Mouse (Mus musculus): ENCODE results near the gene Ppp1r21.

Ppp1r21 gene

DNA sequence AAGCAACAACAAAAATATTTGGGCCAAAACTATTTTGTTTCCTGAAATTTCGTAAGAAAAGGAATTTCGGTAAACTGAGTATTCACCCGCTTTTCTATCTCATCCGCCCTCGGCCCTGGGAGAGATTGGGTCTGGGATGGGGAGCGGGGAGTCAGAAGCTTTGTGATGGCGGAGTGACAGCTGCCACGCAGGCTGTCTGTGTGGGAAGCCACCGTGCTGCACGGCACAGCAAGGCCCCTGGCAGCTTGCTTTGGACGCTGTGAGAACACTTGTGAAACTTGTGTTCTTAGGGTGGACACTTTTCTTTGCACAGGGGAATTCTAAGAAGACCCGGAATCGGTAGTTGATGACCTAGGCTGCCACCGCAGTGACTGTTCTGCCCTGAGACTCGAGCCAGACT is 57.5 kb downstream of the Ppp1r21 start:
- POLR2A ChIA-PET: interaction anchor here in 2 of 4 experiments (0.7 to 1.0 kb wide), 2 partner anchors 9 to 45 kb away, joined by 3 to 4 read pairs; no protein-coding TSS in a partner anchor

DNA sequence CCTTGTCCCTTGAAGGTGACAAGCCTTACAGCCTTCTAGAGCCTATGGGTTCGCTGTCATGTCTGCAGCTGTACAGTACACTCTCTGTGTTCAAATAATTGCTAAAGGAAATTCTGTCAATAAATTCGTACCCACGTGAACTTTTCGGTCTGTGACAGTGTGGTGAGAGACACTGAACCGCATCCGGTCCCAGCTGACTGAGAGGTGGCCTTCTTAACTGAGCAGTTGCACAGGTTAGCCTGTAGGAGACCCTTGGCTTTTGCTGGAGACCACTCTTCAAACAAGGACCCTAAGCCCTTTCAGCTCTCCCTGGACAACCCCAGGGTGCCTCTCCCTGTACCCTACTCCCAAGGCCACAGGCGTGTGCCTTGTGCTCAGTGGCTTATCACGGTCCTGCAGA is 58.3 kb downstream of the Ppp1r21 start:
- ChIA-PET POLR2A (no interaction called here), CTCF (interaction anchor here in 1 of 4 experiments (0.5 kb wide), 1 partner anchor 52 kb away, joined by 6 read pairs; no protein-coding TSS in a partner anchor)

More for the DNA sequence above, 57.5 kb downstream of the Ppp1r21 start:
- CTCF ChIA-PET: interaction anchor here in 1 of 4 experiments (1.5 kb wide), 1 partner anchor 54 kb away, joined by 6 read pairs; no protein-coding TSS in a partner anchor

DNA sequence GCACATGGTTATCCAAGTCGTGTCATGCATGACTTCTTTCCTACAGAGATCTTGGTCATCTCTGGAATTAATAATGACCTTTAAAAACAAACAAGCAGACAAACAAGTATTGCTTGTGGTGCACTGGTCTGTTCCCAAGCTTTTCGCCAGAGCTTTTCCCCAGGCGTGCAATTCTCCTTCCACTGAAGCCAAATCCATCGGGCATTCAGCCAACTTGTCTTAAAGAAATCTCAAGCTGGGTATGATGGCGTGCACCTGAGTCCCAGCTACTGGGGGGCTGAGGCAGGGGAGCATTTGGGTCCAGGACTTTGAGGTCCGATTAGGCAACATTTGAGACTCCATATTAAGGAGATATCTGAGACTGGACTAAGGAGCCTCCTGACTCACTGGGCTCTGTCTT is 60.3 kb downstream of the Ppp1r21 start:
- POLR2A ChIA-PET: no interaction called here
- CTCF ChIA-PET: interaction anchor here in 1 of 4 experiments (0.7 kb wide), 1 partner anchor 158 kb away, joined by 4 read pairs; no protein-coding TSS in a partner anchor

DNA sequence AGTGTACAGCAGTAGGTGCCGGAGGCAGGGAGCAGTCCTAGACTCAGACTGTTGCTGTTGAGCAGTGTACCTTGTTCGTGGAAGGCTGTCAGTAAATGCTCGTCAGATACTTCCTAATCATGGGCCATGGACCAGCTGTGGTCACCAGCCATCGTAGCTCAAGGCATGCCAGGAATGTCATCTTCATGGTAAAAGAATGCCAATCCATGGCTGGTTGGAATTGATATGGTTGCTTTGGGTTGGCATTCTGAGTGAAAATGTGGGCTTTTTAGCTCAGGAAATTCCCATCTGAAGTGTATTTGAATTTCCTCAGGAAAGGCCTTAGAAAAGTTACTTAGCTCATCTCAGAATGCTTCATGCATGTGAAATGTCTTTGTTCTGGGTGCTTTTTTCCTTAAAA is 65.2 kb downstream of the Ppp1r21 start:
- ChIA-PET CTCF (interaction anchor here in 3 of 4 experiments (0.6 to 1.1 kb wide), 3 partner anchors 30 to 56 kb away, joined by 3 to 4 read pairs (median 4); no protein-coding TSS in a partner anchor), POLR2A (interaction anchor here in 1 of 4 experiments (0.6 to 3.6 kb wide), 3 partner anchors 9 to 65 kb away, joined by 4 to 12 read pairs (median 5); partner anchors contain the start of gene Ppp1r21)

DNA sequence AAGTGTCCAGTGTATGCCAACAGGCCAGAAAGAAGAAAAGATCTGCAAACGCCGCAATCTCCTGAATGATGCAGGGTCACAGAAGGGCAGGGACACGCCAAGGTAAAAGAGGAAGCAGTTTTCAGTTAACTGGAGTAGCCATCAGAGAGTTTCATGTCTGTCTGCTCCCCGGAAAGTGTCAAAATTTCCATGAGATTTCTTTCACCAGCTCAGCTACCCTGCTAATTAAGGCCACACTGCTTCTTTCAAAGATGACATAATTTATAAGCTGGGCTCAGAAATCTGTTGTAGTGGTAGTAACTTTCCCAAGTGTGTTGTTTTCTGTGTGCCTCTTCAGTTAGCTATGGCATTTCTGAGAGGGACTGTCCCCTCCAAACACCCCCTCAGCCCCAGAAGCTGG is 66.2 kb downstream of the Ppp1r21 start:
- ChIA-PET CTCF (interaction anchor here in 3 of 4 experiments (0.6 to 1.6 kb wide), 9 partner anchors 9 to 45 kb away, joined by 3 to 5 read pairs (median 4); no protein-coding TSS in a partner anchor), POLR2A (interaction anchor here (0.6 to 3.6 kb wide), 10 partner anchors 9 to 613 kb away, joined by 3 to 12 read pairs (median 3); partner anchors contain the start of gene Ppp1r21 (in 1 of the 4))

DNA sequence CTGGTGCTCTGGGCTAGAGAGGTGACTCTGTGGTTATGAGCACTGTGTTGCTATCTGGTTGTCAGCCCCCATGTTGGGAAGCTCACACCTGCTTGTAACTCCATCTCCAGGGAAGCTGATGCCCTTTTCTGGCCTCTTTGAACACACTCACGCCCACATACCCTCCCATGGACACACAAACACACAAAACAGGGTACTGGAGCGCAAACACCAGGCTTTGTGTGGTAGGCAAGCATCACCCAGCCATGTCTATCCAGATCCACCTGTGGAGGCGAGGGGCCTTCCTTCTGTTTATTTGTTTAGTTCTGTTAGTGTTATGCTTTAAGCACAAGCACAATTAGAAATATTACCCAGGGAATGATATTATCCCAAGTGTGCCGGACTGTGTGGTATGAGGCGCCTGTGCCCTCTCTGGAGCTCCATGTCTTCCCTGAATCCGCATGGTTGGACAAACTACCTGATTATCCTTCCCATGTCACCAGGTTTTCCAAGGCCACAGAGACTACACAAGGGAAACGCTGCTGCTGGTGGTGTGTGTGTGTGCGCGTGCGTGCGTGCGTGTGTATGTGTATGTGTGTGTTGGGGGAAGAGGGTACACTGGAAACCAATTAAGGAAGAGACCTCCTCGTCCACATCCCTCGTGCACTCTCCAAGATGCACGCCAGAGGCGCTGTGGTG is 66.8 kb downstream of the Ppp1r21 start:
- POLR2A ChIA-PET: interaction anchor here (0.6 to 3.6 kb wide), 9 partner anchors 9 to 90 kb away, joined by 3 to 12 read pairs (median 3); partner anchors contain the start of gene Ppp1r21 (in 1 of the 4)
- CTCF ChIA-PET: interaction anchor here in 3 of 4 experiments (0.6 to 1.6 kb wide), 10 partner anchors 10 to 47 kb away, joined by 3 to 5 read pairs (median 4); no protein-coding TSS in a partner anchor

DNA sequence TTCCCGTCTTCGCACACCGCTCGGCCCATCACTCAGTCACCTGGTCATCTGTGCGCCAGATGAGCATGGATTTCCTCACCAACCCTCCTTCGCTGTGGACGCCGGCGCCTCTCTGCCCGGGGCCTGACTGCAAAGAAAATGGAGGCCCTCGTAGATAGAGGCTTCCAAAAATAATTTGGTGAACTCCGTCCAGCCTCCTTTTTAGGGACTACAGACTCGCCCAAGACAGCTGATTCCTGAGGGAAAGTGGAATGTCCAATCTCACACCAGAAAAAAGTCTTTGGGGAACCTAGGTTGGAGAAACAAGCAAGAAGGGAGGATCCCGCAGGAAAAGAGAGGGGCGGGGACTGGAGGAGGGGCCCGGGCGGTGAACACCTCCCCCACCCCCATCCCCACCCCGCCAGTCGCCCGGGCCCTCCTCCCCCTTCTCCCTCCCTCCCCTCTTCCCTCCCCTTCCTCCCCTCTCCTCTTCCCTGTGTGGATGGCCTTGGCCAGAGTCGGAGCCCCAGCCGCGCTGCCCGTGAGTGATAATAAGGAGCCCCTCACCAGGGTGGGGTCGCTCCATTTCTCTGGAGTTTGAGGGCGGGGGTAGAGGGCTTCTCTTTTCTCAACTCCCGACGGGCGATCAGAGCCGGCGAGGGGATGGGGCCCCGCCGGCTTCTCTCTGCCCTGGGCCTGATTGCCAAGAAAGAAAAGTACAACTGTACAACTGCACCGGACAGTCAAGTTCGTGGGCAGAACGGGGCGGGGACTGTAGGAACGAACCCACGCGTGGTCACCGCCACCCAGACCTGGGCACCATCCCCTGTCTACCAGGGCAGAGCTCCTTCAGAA is 67.5 kb downstream of the Ppp1r21 start, which contains the start of gene Ston1:
Ston1 (plus strand) TSS at position 463 of the 834 bp plus-strand sequence.
- CTCF ChIA-PET: interaction anchor here in 3 of 4 experiments (0.6 to 1.6 kb wide), 9 partner anchors 11 to 423 kb away, joined by 3 to 17 read pairs (median 4); no protein-coding TSS in a partner anchor
- POLR2A ChIA-PET: interaction anchor here (0.6 to 3.6 kb wide), 11 partner anchors 8 to 531 kb away, joined by 3 to 12 read pairs (median 3); partner anchors contain the start of gene Ppp1r21 (in 1 of the 4)

DNA sequence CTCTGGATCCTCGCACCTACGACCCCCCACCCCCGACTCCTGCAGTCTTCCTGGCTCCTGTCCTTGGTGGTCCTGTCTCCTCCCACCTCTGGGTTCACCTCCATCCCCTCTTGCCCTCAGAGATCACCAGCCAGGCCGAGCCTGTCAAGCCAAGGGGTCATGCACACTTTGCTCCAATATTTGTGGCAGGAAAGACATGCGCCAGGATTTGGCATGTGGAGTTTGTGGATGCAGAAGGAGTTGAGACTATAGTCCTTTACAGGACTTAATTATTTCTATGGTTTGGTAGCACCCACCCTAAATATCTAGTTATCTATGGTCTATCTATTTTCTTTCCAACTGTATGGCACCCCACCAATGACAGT is 68.1 kb downstream of the Ppp1r21 start:
- CTCF ChIA-PET: interaction anchor here in 1 of 4 experiments (0.6 kb wide), 1 partner anchor 424 kb away, joined by 17 read pairs; no protein-coding TSS in a partner anchor
- POLR2A ChIA-PET: interaction anchor here in 3 of 4 experiments (0.6 to 3.6 kb wide), 7 partner anchors 10 to 531 kb away, joined by 3 to 12 read pairs (median 3); partner anchors contain the start of gene Ppp1r21 (in 1 of the 3)

DNA sequence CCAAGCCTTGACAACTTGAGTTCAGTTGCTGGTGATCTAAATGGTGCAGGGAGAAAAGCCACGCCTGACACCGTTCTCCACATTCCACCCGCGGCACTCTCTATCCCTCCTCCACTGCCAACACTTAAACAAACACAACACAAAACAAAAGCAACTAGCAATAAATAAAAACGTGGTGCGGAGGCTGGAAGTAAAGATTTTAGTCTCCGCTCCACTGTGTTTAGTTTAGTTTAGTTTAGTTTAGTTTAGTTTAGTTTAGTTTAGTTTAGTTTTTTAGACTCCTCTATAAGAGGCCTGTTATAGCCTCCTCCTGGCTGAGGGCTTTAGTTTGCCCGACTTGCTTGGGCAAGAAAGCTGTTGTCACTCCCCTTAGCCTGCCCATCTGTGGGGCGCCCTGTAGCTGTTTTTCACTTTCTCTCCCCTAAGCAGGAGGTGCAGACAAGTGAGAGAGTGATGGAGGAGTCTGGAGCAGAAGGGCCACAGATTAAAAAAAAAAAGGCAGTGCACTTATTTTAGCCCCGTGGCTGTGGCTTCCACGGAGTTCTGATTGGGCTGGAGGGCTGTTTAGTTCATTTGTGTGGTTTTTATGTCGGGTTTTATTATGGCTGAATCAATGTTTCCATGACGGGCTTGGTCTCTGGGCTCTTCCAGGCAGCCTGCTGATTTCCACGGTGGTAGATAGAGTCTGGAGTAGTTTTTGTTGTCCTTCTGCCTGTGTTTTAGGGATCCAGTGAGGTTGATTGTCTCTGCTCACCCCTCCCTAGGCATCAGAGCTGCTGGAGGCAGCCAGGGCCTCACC is 68.9 kb downstream of the Ppp1r21 start:
- ChIA-PET CTCF (interaction anchor here in 1 of 4 experiments (0.6 kb wide), 1 partner anchor 425 kb away, joined by 17 read pairs; no protein-coding TSS in a partner anchor), POLR2A (interaction anchor here in 3 of 4 experiments (0.6 to 1.8 kb wide), 8 partner anchors 10 to 532 kb away, joined by 3 to 9 read pairs (median 4); no protein-coding TSS in a partner anchor)

DNA sequence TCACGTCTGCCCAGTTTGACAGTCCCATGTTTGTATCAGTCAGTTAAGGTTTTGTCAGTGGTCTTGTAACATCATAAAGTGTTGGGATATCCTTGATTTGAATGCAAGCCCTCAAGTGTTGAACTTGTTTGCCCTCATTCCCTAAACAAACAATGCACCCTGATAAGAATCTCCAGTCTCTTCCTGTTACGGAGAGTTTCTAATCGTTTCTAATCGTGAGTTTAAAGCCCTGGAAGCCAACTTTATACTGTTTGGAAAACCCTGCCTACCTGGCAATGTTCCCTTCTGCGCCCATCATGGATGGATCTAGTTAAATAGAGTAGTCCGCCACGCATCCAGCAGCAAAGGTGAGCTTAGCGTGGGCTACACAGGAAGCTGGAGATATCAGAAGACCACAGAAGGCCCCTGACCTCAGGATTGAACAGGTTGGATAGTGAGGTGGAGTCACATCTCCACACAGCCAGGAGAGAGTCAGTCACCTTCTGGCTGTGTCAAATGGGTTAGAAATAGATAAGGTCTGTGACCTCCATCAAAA is 70.6 kb downstream of the Ppp1r21 start:
- ChIA-PET CTCF (interaction anchor here in 1 of 4 experiments (0.6 kb wide), 1 partner anchor 16 kb away, joined by 3 read pairs; no protein-coding TSS in a partner anchor), POLR2A (interaction anchor here in 1 of 4 experiments (1.7 kb wide), 1 partner anchor 13 kb away, joined by 9 read pairs; no protein-coding TSS in a partner anchor)

DNA sequence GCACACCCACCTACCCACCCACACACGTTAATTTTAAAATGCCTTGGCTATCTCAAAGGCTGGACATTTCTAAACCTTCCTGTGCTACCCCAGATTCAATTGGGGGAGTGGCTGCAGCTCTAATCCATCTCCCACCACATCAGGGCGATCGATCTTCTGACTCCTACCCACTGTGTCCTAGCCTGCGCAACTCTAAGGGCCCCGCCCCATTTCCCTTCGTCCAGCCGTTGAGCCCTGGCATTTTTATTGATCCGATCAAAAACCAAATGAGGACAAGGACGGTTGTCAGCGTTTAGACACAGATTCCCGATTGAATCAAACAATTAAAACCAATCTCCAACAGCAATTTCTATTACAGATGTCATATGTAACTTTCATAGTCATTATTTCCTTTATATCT is 74.0 kb downstream of the Ppp1r21 start:
- CTCF ChIA-PET: interaction anchor here in 1 of 4 experiments (0.7 kb wide), 1 partner anchor 86 kb away, joined by 4 read pairs; no protein-coding TSS in a partner anchor
- POLR2A ChIA-PET: interaction anchor here in 1 of 4 experiments (1.1 kb wide), 1 partner anchor 32 kb away, joined by 3 read pairs; no protein-coding TSS in a partner anchor

DNA sequence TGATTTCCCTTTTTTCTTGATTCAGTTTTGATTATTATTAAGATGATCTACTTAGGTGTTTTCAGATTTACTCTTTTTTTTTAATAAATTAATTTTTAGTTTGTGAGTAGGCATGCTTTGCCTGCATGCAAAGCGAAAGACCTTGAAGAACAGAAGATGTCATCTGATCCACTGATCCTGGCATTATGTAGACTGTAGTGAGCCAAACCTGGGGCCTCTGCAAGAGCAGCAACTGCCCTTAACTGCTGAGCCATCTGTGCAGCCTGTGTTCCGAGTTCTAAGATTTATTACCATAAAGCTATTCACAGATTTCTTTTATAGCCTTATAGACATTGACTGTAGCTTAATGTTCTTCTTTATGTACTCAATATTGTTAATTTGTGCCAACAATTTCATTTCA is 76.1 kb downstream of the Ppp1r21 start:
- CTCF ChIA-PET: no interaction called here
- POLR2A ChIA-PET: interaction anchor here in 1 of 4 experiments (1.9 kb wide), 1 partner anchor 9 kb away, joined by 6 read pairs; no protein-coding TSS in a partner anchor

DNA sequence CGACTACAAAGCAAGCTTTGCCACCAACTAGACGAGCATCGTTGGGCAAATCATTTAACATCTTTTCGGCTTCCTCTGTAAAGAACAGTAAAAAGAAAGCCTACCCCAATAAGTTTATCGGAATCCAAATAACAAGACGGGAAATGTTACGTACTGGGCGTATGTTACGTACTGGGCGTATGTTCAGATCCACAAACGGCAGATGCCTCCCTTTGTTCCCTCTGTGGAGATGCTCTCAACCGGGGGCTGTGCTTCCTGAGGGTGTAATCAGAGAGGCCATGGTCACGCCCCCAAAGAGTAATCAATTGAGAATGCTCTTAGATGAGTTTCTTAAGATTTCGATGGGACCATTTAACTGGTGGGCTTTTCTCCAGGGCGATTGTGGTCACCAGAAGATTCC is 79.4 kb downstream of the Ppp1r21 start:
- ChIA-PET POLR2A (interaction anchor here in 2 of 4 experiments (0.6 to 3.0 kb wide), 8 partner anchors 11 to 1164 kb away, joined by 3 to 17 read pairs (median 4); partner anchors contain the start of gene Ston1 (in 1 of the 2)), CTCF (interaction anchor here in 1 of 4 experiments (1.0 kb wide), 1 partner anchor 17 kb away, joined by 3 read pairs; no protein-coding TSS in a partner anchor)

DNA sequence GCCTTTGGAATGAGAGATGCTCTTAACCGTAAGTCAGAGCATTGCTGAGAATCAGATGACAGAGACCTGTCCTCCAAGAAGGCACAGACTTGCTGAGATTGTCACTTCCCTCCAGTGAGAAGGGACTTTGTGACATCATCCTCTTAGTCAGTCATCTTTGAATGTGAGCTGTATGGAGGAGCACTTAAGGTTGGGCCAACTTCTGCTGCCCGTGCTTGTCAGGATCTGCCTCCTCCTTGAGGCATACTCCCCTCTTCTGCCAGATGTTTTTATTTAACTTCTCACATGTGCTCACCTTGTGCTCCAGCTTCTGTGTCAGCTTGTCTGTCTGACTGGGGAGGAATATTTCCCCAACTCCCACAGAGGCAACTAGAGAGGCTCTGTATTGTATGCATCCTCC is 81.1 kb downstream of the Ppp1r21 start:
- CTCF ChIA-PET: no interaction called here
- POLR2A ChIA-PET: interaction anchor here in 1 of 4 experiments (2.8 kb wide), 1 partner anchor 16 kb away, joined by 8 read pairs; no protein-coding TSS in a partner anchor

DNA sequence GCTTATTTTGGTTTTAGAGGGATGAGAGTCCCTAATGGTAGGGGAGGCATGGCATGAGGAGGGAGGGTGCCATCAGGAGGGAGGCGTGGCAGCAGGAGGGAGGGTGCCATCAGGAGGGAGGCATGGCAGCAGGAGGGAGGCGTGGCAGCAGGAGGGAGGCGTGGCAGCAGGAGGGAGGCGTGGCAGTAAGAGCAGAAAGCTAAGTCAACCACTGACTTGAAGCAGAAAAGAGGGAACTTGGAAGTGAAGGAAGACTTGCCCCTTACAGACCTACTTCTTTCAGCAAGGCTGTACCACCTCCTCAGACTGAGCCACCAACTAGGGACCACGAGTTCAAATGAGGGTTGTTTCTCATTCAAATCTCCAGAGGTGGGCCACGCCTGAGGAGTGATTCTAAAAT is 83.3 kb downstream of the Ppp1r21 start:
- POLR2A ChIA-PET: interaction anchor here in 3 of 4 experiments (0.6 to 4.1 kb wide), 15 partner anchors 9 to 566 kb away, joined by 3 to 30 read pairs (median 4); partner anchors contain the start of gene Ppp1r21 (in 1 of the 3)
- CTCF ChIA-PET: interaction anchor here in 1 of 4 experiments (1.2 kb wide), 1 partner anchor 23 kb away, joined by 3 read pairs; no protein-coding TSS in a partner anchor

DNA sequence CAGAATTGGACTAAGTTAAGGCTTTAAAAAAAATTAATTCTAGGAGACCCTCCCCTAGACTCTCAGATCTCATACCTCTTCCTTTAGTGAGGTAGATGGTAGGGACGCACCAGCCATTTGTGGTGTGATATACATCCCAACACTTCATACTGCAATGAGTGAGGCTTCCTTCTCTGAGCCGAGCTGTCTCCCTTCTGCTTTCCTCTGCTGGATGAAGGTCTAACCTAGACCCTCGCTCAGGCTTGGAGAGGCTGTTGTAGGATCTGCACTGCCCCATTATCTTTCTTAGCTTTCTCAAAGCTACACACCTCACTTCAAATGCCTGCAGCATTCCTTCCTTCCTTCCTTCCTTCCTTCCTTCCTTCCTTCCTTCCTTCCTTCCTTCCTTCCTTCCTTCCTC is 83.8 kb downstream of the Ppp1r21 start:
- POLR2A ChIA-PET: interaction anchor here (0.6 to 4.1 kb wide), 20 partner anchors 9 to 621 kb away, joined by 3 to 30 read pairs (median 5); no protein-coding TSS in a partner anchor
- CTCF ChIA-PET: interaction anchor here in 1 of 4 experiments (0.6 to 1.2 kb wide), 4 partner anchors 23 to 354 kb away, joined by 3 to 4 read pairs (median 4); no protein-coding TSS in a partner anchor

Measured in embryonic stem cell, embryonic (primary cell).